Mouse (Mus musculus) cerebellum, adult 9-11 months (tissue): ENCODE measurements around the gene P2rx4.
A peak's percentile ranks its signal among the peaks of the same experiment; 100 is the strongest.

Experiments used
- DNase-seq: peaks from one replicate; pipeline ENCODE4 v3.0.0; 2022

The P2rx4 gene

DNA sequence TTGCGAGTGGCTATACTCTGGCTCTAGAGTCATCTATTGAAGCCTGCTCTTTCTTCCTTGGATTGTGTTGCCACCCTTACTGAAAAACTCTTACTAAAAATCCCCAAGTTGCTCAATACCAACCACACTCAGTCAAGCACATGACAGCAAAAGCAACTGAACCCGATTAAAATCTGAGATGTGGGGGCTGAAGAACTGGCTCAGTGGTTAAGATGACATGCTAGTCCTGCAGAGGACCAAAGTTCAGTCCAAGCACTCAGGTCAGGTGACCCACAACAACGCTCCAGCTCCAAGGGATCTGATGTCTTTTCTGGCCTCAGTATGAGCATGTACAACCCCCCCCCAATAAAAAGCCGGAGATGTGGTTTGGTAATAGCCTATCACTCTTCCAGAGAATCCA lies 2.8 kb upstream of the P2rx4 start:
- DNase-seq = no peak

DNA sequence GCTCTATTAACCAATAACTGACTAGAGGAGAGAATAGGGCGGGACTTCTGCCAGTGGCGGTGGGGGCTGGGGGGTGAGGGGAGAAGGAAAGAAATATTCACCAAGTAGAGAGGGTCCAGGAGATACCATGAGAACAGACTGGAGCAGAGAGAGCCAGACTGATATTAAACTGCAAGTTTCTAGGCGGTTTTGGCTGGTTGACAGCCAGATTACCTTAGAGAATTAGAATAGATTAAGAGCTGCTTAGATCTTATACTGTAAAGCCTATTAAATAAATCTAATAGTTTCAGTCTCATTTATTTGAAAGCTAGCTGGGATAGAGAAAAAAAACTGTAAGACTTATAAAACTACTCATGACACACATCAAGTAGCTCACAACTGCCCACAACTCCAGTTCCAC lies 2.2 kb upstream of the P2rx4 start:
- DNase-seq = no peak

DNA sequence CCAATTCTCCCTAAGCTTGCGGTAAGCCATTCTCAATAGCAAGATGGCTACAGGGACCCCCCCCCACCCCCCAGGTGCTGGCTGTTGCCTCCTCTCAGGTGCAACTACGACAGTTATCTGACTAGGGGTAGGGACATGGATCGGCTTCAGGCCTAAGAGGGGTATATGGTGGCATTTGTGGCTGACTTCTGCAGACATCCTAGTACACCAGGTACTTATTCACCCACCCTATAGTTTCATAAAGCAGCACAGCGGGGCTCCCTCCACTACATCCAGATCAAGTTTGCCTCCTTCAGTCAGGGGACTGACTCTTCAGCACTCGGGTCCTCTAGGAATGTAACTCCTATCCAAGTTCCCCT lies 448 bp upstream of the P2rx4 start:
- DNase-seq = no peak

DNA sequence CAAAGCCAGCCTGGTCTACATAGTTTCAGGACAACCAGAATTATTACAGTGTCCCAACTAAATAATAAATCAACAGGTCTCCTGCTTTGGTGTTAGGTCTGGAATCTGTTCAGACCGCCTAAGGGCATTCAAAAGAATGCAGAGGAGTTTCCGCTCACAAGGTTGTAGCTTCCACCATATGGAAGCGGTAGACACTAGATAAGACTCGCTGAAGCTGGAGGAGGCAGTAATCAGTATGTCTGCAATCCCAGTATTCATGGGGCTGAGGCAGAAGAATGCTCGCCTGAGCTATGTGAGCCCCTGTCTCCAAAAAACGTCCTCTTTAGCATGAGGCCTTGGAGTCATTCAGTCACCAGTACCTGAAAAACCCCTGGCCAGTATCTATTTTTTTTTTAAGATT lies 1.5 kb downstream of the P2rx4 start:
- no peak for DNase-seq

DNA sequence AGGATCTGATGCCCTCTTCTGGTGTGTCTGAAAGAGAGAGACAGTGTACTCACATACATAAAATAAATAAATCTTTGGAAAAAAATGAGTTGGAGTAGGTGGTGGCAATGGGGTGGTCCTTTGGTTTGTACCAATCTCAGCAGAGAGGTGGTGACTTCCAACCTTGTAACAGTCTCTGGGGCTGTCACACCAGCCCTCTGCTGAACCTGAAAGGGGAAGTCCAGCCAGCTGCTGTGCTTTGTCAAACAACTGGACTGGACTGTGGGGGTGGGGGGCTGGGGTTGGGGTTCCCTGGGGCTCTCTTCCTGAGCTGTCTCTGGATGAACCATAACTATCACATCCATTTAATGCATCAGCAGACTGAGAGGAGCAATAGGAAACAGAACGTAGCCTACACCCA lies 8.4 kb downstream of the P2rx4 start:
- DNase-seq = no peak

DNA sequence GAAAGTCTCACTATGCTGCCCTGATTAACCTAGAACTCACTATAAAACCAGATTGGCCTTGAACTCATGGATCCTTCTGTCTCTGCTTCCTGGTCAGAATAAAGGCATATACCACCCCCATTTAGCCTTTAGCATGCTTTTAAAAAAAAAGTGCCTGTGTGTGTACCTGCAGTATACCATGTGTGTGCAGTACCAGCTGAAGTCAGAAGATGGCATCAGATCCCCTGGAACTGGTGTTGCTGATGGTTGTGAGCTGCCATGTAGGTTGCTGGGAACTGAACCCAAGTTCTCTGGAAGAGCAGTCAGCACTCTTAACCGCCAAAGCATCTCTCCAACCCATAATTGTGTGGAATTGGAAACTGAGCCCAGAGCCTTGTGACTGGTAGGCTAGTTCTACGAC lies 9.4 kb downstream of the P2rx4 start:
- no peak for DNase-seq

DNA sequence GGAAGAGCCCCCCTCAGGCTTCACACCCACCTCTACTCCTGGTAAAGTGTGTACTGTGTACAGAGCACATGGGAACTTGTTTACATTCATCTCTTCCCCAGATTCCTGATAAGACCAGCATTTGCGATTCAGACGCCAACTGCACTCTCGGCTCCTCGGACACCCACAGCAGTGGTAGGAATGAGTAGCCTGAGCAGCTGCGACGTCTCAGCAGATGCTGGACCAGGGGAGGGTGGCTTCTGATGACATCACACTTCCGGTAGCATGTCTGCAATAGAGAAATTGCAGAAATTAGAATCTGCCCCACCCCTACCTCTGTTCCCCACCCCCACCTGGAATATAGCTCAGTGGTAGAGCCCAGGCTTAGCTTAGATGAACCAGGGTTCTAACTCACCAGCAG lies 11.1 kb downstream of the P2rx4 start:
- no peak for DNase-seq

DNA sequence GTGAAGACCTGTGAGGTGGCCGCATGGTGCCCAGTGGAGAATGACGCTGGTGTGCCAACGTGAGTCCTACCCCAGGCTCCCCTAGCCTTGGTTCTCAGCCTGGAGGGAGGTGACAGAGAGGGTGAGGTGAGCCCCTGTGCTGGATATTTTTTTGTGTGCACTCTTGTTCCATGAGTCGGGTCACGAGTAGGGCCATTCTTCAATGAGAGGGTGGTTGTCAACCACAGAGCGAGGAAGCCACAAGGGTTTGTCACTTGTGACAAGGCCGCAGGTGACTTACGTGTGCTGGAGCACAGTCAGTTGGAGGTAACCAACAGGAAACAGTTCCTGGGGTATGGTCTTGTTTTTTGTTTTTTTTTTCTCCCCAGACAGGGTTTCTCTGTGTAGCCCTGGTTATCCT lies 11.8 kb downstream of the P2rx4 start:
- no peak for DNase-seq

DNA sequence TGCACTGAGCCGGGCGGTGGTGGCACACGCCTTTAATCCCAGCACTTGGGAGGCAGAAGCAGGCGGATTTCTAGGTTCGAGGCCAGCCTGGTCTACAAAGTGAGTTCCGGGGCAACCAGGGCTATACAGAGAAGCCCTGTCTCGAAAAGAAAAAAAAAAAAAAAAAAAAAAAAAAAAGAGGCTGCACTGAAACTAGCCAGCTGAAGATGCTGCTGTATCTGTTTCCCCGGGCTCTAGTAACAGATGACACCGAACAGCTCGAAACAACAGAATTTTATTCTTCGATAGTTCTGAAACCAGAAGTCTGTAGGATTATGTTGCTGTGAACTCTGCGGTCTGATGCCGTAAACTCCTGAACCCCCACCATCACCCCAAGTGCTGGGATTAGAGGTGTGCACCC lies 18.1 kb downstream of the P2rx4 start:
- DNase-seq = no peak

DNA sequence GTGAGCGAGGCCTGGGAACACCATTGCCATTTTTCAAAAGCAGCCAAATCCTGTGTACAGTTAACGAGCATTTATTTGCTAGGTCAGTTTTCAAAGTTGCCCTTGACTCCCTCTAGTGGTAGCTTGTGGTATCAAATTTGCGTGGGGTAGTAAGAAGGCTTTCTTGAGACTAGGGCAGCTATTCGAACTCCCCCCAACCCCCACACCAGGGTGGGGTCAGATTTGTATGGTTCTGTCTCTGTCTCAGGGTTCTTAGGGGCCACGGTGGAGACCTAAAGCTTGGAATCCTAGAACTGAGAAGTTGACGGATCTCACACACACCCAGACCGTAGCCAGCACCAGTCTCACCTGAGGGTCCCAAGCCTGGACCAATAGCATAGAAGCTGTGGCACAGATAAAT lies 18.7 kb downstream of the P2rx4 start:
- DNase-seq = peak; percentile 83

DNA sequence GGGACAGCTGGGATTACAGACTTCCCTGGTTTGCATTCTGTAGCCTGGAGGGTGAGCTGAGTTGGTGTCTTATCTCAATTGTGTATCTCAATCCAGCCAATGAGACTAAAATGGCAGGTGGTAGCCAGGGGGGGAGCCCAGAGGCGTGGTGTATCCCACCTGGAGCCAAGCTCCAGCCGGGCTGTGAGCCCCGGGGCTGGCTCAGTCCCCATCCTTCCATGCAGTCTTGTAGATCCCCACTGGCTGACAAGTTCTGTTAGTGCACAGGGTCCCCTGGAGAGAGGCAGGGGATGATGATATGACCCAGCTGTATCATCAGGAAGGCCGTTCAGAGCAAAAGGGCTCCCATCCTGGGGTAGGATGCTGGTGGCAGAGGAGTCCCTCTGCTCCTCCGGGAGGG lies 19.3 kb downstream of the P2rx4 start:
- peak; percentile 49 for DNase-seq

DNA sequence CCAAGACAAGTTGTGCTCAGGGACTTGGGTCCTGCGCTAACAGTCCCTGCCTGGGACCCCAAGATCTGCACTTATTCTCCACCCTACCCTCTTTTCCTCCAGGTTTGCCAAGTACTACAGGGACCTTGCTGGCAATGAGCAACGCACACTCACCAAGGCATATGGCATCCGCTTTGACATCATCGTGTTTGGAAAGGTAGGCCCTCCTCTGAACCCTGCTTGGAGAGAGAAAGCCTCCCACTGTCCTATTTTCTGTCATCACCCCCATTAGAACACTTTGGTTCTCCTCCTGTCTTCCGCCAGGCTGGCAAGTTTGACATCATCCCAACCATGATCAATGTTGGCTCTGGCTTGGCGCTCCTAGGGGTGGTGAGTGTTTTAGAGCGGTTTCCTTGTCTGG lies 19.8 kb downstream of the P2rx4 start:
- DNase-seq = peak; percentile 68

DNA sequence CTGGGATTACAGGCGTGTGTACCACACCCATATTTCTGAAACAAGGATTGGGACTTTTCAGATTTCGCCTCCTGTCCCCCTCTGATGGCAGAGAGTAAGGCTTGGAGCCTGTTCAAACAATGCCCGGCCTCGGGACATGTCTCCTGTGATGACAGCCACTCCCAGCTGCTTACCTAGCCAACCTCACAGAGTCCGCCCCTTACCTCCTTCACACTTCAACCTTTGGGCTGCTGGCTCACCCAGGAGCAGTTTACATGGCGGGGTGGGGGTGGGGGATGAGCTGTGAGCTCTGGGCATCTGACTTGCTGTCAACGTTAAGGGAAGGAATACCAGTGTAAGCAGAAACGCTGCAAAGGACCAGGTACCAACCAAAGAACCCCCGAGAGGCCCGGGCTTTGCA lies 23.4 kb downstream of the P2rx4 start:
- DNase-seq = no peak

DNA sequence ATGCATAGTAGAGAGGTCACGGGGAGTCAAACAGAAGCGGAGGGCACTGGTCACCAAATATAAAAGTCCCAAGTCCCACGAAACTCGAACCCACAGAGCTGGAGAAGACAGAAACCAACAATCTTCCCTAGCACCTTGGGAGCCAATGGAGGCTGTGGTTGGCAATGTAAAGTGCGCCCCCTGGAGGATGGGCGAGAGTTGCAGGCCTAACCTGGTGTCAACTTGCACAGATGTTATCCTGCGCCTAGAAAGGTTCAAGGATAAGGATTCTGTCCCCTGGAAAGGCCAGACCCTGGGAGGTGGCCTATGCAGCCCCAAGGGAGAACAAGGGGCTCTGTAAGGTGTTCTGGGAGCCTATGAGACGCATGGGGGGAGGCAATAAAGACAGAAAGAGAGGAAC lies 24.0 kb downstream of the P2rx4 start:
- no peak for DNase-seq

DNA sequence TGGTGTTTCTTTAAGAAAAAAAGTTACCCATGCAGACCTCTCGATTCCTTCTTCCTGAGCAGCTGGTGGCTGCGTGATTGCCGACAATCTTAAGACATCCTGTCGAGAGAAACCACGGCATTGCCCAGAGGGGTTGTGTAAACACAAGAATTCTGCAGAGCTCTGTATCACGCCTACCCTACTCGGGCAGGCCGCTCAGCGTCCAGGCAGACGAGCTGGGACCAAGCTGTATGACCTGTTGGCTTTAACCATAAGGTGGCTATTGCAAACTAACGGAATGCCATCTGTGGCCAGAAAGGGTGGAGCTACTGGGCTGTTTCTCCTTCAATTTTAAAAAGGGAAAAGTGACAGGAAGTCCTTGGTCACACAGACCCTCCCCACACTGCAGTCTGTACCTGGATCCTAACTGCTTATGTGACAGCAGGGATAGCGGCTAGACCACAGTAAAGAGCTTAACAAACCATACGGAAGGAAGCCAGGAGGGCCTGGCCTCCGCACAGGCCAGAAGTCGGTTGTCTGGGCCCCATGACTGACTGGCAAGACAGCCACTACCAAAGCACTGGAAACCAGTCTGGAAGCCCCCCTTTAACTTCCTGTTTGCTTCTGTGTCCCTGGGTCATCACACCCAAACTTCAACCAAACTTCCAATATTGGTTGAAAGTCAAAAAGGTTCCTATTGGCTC lies 24.8 kb downstream of the P2rx4 start:
- DNase-seq = no peak

DNA sequence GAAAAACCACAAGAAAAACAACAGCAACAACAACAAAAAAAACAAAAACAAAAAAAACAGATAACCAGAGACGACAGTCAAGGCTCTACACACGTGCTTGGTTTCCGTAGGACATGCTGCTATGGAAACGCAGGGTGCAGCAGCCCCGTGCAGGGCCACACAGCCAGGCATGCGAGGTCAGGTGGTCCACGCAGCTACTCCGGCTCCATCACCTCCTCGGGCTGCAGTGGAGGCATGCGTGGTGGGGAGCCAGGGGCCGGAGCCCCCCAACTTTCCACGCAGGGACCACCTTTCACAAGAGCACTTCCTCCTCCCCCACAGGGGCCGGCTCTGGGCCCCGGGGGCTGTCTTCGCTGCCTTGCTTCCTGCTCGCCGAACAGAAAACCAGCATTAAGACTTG lies 26.5 kb downstream of the P2rx4 start:
- no peak for DNase-seq

DNA sequence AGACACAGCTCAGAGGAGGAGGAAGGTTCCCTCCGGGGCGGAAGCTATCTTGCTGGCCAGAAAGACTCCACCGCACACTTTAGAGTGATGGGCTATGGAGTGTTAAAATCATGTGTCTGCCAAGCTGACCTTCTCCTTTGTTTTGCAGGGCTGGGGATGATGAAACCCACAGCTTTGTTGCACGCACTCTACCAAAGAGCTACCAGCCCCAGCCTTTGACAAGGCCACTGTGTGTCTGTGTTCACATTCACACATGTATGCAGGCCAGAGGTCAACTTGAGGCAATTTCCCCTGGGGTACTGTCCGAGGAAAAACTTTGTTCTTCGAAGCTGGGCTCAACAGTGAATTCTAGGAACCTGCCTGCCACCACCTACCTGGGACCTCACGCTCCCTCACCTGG lies 28.5 kb downstream of the P2rx4 start:
- DNase-seq = no peak

DNA sequence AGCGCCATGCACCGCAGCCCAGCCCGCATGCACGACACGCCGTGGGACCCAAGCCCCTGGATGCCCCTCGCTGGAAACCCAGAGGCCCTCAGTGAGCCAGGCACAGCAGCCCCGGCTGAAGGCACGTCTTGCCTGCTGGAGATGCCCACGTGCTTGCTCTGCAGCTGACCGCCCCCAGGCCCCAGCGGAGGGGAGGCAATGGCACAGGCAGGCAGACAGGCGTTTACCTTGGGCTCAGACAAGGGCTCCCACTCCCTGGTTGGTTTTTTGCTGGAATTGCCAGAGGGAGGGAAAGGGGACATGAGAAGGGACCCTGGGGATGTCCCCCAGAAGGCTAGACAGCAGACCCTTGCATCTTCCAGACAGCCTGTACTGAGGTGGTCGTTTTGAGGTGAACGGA lies 29.4 kb downstream of the P2rx4 start:
- no peak for DNase-seq

DNA sequence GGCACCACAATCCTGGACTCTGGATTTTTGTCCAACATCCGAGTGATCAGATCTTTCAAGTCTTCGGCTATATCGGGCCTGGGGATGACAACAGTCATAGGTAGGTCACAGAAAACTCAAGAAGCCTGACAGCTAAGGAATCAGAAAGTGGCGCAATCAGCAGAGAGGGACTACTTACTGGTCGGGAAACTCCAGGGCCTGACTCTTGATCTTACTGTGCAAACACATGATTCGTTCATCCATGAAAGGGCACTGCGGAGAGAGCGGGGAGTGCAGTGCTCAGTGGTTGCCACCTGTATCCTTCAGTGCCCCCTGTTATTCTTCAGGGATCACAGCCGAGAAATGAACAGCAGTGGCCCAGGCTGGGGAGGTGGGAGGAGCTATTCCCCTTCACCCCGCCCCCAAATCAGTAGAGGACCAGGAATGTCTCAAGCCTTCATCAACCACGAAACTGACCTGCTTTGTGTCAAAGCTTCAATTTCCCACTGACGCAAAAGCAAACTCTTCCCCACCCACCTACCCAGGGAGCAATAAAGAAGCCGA lies 36.6 kb downstream of the P2rx4 start:
- no peak for DNase-seq

DNA sequence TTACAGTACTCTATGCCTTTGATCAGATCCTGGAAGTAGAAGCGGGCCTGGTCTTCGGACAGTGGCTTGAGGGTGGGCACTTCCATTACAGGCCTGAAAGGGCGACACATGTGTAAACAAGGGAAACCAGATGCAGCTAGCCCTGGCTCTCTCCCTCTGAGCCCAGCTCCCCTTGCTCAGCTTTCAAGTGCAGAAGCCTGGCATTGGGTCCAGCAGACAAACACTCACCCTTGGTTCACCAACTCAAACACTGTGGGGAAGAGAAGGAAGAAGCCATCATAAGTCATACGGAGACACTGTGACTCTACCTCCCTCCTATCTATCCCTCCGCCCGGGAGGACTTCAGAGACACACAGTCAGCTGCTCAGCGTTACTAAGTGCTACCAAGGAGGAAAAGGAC lies 40.6 kb downstream of the P2rx4 start:
- DNase-seq = no peak

DNA sequence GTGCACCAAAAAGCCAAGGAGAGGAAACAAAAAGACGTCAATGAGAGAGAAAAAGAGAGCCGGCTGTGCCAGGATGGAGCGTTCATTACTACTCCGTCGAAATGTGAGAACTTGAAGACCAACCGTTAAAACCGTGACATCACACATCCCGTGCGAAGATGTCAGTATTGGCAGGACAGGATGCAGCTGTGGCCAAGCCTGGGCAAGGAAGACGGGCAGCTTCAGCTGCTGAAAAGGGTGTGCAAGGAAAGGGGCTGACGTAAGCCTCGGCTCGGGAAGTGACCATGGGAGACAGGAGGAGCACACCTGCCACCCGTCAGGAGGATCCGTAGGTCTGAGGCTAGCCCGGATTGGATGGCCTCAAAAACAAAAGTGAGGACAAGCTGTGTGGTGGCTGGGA lies 47.1 kb downstream of the P2rx4 start:
- DNase-seq = no peak

DNA sequence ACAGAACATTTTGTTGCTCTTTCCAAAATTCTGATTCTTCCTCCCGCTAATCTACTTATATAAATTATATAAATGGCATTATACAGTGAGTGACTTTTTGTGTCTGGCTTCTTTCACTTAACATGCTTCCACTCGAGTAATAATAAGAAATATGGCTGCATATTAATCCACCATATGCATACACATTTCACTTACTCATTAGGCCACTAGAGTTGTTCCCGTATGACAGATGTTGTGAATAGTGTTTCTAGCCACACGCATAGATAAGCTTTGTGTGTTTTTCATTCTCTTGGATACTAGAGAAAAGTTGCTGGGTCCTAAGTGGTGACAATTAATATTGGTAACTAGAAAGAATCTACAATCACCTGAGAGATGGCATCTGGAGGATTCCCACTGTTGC lies 48.3 kb downstream of the P2rx4 start:
- DNase-seq = no peak

DNA sequence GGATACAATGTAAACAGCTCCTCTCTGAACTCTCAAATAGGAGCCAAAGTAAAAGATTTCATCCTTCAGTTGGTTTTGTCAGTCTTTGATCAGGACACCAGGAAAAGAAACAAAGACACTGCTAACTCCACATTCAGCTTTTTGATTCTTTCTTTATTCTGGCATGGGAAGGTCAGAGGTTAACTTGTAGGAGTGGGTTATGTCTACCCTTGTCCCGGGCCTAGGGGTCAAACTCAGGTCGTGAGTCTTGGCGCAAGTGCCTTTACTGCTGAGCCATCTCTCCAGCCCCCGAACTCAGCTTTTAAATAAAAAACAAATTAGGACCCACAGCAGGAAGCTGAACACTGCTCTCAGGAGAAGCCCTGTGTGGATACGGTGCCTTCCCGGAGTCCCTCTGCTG lies 48.8 kb downstream of the P2rx4 start:
- no peak for DNase-seq

DNA sequence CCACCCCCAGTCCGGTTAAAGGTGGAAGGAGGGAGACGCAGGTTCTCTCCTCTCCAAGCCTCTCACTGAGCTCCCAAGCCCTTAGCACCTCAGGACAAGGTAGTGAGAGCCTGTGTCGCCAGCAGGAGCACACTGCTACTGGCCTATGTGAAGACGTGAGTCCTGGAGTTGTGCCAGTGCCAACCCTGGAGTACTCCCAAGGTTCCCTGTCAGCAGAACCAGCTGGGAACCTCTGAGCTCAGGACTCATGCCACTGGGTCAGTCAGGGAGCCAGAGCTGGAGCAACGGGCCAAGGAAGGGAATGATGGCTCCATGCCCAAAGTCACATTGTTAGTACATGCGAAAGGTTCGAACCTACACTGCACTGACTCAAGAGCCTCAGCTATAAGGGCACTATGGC lies 49.3 kb downstream of the P2rx4 start:
- peak; percentile 87 for DNase-seq

DNA sequence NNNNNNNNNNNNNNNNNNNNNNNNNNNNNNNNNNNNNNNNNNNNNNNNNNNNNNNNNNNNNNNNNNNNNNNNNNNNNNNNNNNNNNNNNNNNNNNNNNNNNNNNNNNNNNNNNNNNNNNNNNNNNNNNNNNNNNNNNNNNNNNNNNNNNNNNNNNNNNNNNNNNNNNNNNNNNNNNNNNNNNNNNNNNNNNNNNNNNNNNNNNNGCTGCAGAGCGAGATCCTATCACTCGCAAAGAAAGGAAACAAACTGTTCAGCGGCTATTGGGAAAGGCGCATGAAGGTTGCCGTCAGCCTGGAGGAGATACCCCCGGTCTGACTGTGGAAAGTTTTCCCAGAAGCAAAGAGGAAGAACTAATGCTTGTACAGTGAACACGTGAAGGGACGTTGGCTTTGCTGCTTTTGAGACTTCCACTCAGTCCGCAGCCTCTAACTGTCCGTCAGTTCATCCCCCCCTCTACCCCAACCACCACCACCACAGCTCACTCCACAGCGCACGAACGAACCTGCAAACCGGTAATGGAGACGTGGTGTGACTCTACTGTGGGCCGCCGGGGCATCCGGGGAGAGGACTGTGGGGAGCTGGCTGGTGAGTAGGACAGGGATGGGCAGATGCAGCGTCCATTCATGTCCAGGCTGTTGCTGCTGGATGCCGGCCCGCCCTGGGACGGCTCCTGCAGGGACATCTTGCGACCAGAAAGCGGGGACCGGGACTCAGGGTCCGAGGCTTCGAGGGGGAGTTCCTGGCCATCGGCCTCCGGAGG lies 56.1 kb downstream of the P2rx4 start:
- DNase-seq = no peak
